Comparison of ENCODE assay signal across 22 mouse cellular contexts in the genomic region with DNA sequence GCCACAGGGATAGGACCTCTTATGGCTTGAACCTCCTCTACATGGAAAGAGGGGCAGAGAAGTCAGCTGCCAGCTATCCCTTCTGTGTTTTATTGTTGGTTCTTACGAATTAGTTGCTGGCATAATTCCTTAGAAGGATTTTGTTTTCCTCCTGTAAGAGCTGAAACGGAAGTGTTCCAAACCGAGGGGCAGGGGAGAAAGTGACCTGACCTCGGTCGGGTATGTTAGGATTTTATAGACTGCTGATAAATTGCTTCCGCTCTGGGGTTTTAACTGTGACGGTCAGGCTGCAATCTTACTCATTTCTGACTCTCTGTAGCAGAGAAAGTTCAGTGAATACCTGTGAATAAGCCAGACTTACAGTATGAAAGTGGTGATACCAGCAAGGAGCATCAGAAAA. TPM values are rescaled to one million over a fixed set of nuclear protein-coding genes. Genes with fewer than 3 reads are reported as not detected.
DNase-seq lines count a peak whose midpoint lies in the region; ATAC-seq and TF ChIP-seq lines count a peak whose summit lies in the region.
"Had no signal": no experiment of that assay in that cellular context is flagged by ENCODE, and none has a peak within 500 bp of the region (broad histone marks: within the 10 kb centered on the region; RNA-seq: fewer than 3 reads in every experiment).

No protein-coding gene starts in this region.

- no peak for TF ChIP-seq CTCF in liver, postnatal 0 days (IDR thresholded peaks at IDR 0.05; ENCODE audit: low read depth)
- TF ChIP-seq CTCF in kidney, adult 2 months (conservative IDR thresholded peaks at IDR 0.05; ENCODE audit: insufficient read depth, insufficient read length, low read depth, low read length) = no peak

- TF ChIP-seq POLR2A in kidney, adult 2 months (IDR thresholded peaks at IDR 0.05; ENCODE audit: low read depth, low read length) = no peak

- H3K9ac ChIP-seq in liver, postnatal 0 days (replicated peaks) = no peak overlapping the region
- H3K9ac ChIP-seq in hindbrain, embryonic 14.5 days = no peak overlapping the region
- H3K9ac ChIP-seq: embryonic facial prominence, embryonic 15.5 days; hindbrain, embryonic 15.5 days; liver, embryonic 14.5 days; neural tube, embryonic 15.5 days had no signal

- no peak for DNase-seq in liver, postnatal 0 days
- no peak for DNase-seq in liver
- DNase-seq in kidney, adult 2 months = peak; percentile 42
- peak; percentile 28 for DNase-seq in kidney, postnatal 10 days
- DNase-seq in hindbrain, embryonic 14.5 days (ENCODE audit: low spot score) = no peak
- DNase-seq in spleen, postnatal 36 days (ENCODE audit: low spot score in 2 of 2) = no peak
- no peak for DNase-seq in left cerebral cortex, adult 18-20 months (ENCODE audit: low spot score in 2 of 2)
- DNase-seq: adrenal gland, adult 8-10 months; cerebellum, adult 11-12 months; cerebellum, postnatal 25 days; gastrocnemius, adult 2 months; heart, postnatal 4 days; right cerebral cortex, adult 18-20 months had no signal

- no peak overlapping the region for H3K27ac ChIP-seq in liver, postnatal 0 days (ENCODE audit: low read depth)
- H3K27ac ChIP-seq in kidney, adult 2 months (ENCODE audit: insufficient read depth, low read depth, low read length) = peak overlapping the region; percentile 86; the same call in 1 of the 2 replicates
- no peak overlapping the region for H3K27ac ChIP-seq in hindbrain, embryonic 14.5 days
- H3K27ac ChIP-seq: embryonic facial prominence, embryonic 15.5 days; gastrocnemius, adult 2 months; heart, embryonic 10.5 days; hindbrain, embryonic 15.5 days; liver, embryonic 14.5 days; macrophage; midbrain, embryonic 10.5 days; neural tube, embryonic 15.5 days had no signal

- 0 out of 2 replicates have a peak overlapping the region, but pooled peaks have one; percentile 31 for H3K4me2 ChIP-seq in liver, postnatal 0 days (ENCODE audit: low read depth, low read length)
- no peak overlapping the region for H3K4me2 ChIP-seq in hindbrain, embryonic 14.5 days (replicated peaks)
- H3K4me2 ChIP-seq: embryonic facial prominence, embryonic 15.5 days; hindbrain, embryonic 15.5 days; neural tube, embryonic 15.5 days had no signal

- 44% methylated on average over 7 of the region's 7 CpGs for WGBS in liver, postnatal 0 days (ENCODE audit: insufficient replicate concordance)
- 13% methylated on average over 7 of the region's 7 CpGs for WGBS in kidney, adult 2 months
- WGBS in hindbrain, embryonic 14.5 days = 72% methylated on average over 7 of the region's 7 CpGs

- H3K4me3 ChIP-seq in liver, postnatal 0 days (ENCODE audit: low read depth, low read length) = no peak overlapping the region
- H3K4me3 ChIP-seq in kidney, adult 2 months (ENCODE audit: insufficient read depth, low read depth, low read length) = no peak overlapping the region
- H3K4me3 ChIP-seq in hindbrain, embryonic 14.5 days (replicated peaks; ENCODE audit: low read length) = no peak overlapping the region
- H3K4me3 ChIP-seq: embryonic facial prominence, embryonic 15.5 days; gastrocnemius, adult 2 months; heart, embryonic 10.5 days; hindbrain, embryonic 15.5 days; midbrain, embryonic 10.5 days; neural tube, embryonic 15.5 days had no signal

- TF ChIP-seq EP300 in liver, postnatal 0 days (IDR thresholded peaks at IDR 0.05; ENCODE audit: low read depth) = no peak

- ATAC-seq in liver, postnatal 0 days = no peak
- ATAC-seq in hindbrain, embryonic 14.5 days (ENCODE audit: low FRiP score) = no peak
- ATAC-seq: activated CD4-positive, CD25-positive, alpha-beta regulatory T cell, adult 4 months; forebrain, embryonic 14.5 days had no signal

- no peaks in the 10 kb centered on the region for H3K36me3 ChIP-seq in liver, postnatal 0 days (replicated peaks; ENCODE audit: insufficient read depth, low read length)
- H3K36me3 ChIP-seq in kidney, adult 2 months (ENCODE audit: control insufficient read depth, insufficient read depth, low read length) = no peaks in the 10 kb centered on the region
- no peaks in the 10 kb centered on the region for H3K36me3 ChIP-seq in hindbrain, embryonic 14.5 days (replicated peaks; ENCODE audit: control insufficient read depth, insufficient read depth)
- H3K36me3 ChIP-seq: embryonic facial prominence, embryonic 15.5 days; heart, embryonic 10.5 days; hindbrain, embryonic 15.5 days; midbrain, embryonic 10.5 days; neural tube, embryonic 15.5 days had no signal

- H3K9me3 ChIP-seq in liver, postnatal 0 days (ENCODE audit: low read length) = no peaks in the 10 kb centered on the region
- H3K9me3 ChIP-seq in hindbrain, embryonic 14.5 days (ENCODE audit: control insufficient read depth, low read length) = no peaks in the 10 kb centered on the region
- H3K9me3 ChIP-seq: embryonic facial prominence, embryonic 15.5 days; heart, embryonic 10.5 days; hindbrain, embryonic 15.5 days; midbrain, embryonic 10.5 days; neural tube, embryonic 15.5 days had no signal

- no peaks in the 10 kb centered on the region for H3K27me3 ChIP-seq in liver, postnatal 0 days (ENCODE audit: insufficient read depth, low read length)
- H3K27me3 ChIP-seq in kidney, adult 2 months (replicated peaks; ENCODE audit: control insufficient read depth, insufficient read depth, low read length) = no peaks in the 10 kb centered on the region
- no peaks in the 10 kb centered on the region for H3K27me3 ChIP-seq in hindbrain, embryonic 14.5 days (ENCODE audit: control insufficient read depth, insufficient read depth, low read length)
- H3K27me3 ChIP-seq: embryonic facial prominence, embryonic 15.5 days; hindbrain, embryonic 15.5 days; neural tube, embryonic 15.5 days had no signal

- H3K4me1 ChIP-seq in liver, postnatal 0 days (ENCODE audit: insufficient read depth) = no peaks in the 10 kb centered on the region
- H3K4me1 ChIP-seq in kidney, adult 2 months (ENCODE audit: control insufficient read depth, insufficient read depth, low read length) = 0 out of 2 replicates have a peak, but pooled peaks cover 3% of the 10 kb centered on the region
- no peaks in the 10 kb centered on the region for H3K4me1 ChIP-seq in hindbrain, embryonic 14.5 days (replicated peaks; ENCODE audit: control insufficient read depth, insufficient read depth, low read length)
- H3K4me1 ChIP-seq: embryonic facial prominence, embryonic 15.5 days; heart, embryonic 10.5 days; hindbrain, embryonic 15.5 days; midbrain, embryonic 10.5 days; neural tube, embryonic 15.5 days had no signal

RNA-seq across cellular contexts. Expression of a gene that starts 56.6 kb away (rescaled TPM):
- 57.9 and 60.8 TPM in 2 replicates for polyA plus RNA-seq in liver, postnatal 0 days (2015; fragmentation: Nextera tagmentation; extraction: Ambion mirVana)
- polyA plus RNA-seq in kidney, adult 2 months (2012; rRNA removed) = 9.9 and 15.2 TPM in 2 replicates
- polyA plus RNA-seq in hindbrain, embryonic 14.5 days (2014; fragmentation: Nextera tagmentation; extraction: Ambion mirVana) = 72.7 and 74.2 TPM in 2 replicates
- 10 to 100 TPM; 47.3 to 50.2 TPM for total RNA-seq in left cerebral cortex, adult 18-20 months (2021)

Comparison
In these comparisons a context has a peak if more than half of its experiments do, and no peak if none do; other contexts are left out.
1. DNase-seq: peak in kidney, adult 2 months (single experiment) and kidney, postnatal 10 days (single experiment); none in liver, postnatal 0 days (single experiment), liver (single experiment), hindbrain, embryonic 14.5 days (single experiment), spleen, postnatal 36 days (0 of 2) and left cerebral cortex, adult 18-20 months (0 of 2).